Mouse (Mus musculus) heart, adult 11 months (tissue): ENCODE data around the gene Adgrb3.

Experiments
- DNase-seq: peaks from one replicate; pipeline ENCODE4 v3.0.0; 2022

The Adgrb3 gene

DNA sequence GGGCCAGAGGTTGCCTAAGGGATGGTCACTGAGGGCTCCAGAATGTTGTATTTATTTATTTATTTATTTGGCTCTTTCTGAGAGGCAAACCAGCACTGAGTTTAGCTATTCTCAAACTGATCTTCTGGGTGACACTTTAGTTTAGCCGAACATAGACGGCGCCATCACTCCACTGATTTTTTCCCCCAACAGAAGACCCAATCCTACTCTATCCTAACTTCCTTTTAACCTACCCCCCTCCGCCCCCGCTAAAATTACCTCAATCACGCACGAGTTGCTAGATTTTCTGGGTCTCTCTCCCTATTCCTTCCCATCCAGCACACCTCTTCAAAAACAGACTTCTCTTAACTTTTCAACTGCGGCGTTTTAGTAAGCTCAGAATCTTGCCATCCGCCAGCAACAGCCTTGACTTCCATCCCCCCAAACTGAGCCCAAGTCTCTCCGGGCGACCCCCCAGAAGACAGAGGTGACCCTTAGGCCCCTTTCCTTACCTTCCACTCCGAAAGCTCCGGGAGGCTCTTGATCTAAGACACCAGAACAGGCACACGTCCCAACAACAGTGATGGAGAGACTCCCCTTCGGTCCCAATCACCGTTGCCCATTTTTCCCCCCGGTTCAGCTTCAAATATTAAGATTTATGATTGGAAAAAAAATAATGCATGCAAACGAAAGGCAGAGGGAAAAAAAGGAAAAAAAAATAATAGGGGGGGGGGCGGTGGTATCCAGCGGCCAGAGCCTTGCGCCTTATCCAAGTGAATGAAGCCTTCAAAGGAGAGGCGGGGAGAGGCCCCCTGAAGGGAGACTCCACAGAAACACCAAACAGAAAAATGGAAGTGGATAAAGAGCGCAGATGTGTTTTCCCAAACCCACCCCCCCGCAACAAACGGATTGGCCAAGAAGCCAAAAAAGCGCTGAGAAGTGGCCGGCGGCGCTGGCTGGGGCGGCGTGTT, at the start of gene Adgrb3:
Gene Adgrb3 (minus strand): TSS at position 737 of the 950 bp plus-strand sequence.
- DNase-seq = no peak

DNA sequence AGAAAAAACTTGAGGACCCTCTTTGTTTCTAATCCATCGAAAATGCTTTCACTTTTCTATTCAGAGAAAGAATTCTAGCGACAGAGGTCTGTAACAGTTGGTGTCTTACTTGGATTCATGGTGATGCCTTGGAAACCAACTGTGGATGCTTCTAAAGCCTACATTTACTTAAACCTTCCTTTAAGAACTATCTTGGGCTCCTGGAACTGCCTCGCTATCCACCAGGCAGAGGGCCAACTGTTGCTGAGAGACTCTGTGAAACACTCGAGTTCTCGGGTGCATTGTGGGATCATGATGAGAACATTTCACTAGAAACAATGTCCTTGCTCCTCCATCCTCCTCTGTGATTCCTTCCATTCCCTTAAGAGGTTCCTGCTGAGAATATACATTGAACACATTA, 48.0 kb upstream of the Adgrb3 start:
- DNase-seq = no peak

DNA sequence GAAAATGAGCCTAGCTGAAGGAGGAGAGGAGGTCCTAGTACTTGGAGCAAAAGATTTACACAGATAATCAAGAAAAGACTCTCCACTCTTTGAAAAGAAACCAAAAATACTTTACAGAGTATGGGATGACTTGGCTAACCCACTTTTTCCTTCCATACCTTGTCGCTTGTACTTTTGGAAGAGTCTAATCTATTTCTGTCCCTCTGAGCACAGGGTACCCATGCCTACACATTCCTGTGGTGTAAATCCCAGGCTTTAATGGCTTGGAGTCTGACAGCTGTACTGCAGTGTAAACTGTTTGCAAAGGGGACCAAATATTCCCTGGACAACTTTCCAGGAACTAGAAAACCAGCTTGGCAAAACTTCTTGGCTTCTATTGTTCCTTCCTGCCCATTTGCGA, 28.0 kb upstream of the Adgrb3 start:
- no peak for DNase-seq

DNA sequence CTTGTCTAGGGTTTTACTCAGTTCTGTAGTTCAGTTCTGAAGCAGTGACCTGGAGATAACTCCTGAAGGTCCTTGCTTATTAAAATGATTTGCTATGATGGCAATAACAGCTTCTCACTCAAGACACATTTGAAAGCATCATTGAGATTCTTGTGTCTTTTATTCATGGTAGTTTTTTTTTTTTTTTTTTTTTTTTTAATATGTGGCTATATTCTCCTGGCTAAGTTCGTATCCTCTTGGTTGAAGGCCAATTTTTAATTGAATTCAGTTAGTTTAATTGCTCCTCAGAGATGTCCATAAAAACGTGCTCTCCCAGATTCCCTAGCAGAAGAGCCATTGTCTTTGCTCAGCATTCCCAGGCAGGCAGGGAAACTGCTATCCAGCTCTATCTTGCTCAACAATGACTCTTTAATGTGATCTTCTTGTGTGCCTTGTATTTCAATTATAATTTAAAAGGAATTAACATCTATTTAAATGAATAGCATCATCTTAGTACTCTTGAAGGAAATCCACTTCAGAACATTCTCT, 25.0 kb upstream of the Adgrb3 start:
- no peak for DNase-seq

DNA sequence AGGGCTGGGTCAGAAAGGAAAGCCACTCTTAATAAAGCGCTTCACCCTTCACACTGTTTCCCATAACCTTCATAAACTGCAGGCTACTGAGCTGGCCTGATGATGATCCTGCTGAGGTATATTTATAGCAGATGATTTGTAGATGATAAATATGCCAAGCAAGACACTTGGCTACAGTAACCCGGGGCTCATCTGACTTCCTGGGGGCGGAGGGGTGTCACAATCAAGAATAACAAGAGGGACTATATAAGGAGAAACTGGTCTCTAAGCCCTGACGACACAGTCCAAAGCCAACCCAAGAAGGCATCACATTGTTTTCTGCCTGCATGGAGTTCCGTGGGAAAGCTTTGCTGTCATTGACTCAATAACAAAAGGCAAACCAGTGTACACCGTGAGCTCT, 2.8 kb upstream of the Adgrb3 start:
- DNase-seq = no peak

DNA sequence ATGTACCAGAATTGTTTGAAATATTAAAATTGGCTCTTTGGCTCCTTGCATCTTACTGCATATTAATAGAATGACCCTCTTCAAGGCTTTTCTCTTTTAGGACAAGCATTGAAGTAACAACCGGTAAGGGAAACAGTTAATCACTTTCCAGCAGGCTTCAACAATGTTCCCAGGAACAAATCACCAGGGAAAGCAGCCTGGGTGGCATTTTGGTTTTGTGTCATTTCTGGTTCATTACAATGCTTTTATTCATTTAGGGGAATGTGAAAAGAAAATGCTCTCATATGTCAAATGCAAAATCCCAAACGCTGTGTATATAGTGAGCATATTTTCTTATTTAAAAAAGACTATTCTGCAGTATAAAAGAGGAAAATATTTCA, 2.0 kb upstream of the Adgrb3 start:
- no peak for DNase-seq

DNA sequence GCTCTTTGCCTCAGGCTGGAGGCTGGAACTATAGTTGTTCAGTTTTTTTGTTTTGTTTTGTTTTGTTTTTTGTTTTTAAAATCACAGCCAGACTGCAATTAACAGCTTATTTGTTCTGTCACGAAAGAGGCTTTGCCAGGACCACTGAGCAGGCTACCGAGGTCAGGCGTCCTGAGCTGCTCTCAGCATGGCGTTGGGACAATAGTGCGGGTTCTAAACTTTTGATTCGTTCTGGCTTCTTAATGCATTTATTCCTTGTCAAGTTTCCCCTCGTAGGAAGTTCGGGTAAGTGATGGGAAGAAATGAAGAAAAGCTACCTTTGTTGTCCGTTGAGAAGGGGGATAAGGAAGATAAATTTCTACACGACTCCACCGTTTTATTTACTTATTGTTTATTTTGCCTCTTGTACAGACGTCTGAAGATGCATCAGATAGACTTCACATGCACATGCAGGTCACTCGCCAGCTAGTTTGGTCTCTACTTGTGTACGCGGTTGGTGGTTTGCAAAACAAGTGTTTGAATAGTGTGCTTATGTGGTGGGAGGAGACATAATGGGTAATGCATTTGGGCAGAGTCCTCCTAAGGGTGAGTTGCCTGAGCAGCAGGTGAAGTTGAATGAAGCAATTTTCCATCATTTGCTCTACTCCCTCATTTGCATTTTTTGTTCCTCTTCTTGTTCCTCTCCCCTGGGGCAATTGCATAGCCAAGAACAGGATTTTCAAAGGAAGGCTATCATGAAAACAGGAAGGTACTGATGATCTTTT, 1.4 kb upstream of the Adgrb3 start:
- DNase-seq = no peak

DNA sequence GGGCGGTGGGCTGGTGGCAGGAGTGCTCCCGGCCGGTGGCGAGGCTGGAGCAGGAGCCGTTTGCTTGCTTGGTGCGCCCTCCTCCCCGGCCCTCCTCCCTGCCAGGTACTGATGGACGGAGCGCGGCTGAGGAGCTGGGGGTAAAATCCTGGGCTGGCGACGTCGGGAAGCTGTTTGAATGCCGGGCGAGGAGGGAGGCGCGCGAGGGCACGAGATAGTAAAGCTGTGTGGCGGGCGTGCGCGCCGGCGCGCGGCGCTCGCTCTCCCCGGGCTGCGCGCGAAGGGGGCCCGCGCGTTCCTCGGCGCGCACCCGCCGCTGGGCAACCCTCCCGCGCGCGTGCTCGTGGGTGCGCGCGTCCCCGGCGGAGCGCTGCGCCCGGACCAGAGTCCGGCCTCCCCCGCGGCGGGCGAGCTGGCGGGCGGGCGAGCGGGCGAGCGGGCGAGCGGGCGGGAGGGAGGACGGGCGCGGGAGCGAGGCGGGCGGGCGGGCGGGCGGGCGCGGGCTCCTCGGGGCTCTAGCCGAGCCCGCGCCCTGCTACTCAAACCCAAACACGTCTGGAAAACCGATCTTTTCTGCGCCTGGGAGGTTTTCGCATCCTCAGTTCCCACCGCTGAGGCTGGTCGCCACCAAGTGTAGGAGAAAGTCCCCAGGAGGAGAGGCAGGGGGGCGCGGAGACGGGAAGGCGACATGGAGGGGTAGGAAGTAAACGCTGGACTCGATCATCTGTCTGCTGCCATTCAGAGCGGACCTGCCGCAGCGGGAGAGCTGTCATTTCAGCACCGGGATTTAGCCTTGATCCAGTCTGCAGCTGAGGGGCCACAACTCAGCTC, 629 bp upstream of the Adgrb3 start:
- DNase-seq = no peak

DNA sequence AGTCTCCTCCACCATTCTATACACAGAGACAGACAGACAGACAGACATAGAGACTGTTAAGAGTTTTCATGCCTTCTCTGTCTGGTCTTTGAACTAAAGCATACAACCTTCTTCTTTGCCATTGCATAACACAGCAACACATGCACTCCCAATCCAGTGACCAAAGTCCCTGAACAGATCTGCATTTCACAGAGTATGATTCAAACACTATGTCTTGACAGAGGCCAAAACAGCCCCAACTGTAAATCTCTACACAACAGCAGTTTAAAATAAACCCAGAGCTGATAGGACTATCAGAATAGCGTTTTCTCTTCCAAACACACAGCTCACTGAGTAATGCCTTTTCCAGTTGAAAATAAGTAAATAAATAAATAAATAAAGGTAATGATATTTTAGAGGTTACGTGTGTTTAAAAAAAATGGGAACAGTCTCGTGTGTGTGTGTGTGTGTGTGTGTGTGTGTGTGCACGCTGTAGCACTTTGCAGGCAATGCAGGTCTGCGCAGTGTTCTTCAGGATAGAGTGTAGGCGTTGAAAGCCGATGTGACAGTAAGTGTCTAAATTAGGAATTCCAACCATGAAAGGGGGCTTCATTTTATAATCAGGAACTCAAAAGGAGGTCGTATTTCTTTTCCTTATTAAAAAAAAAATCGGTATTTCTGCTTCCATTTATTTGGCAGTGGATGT, 1.3 kb downstream of the Adgrb3 start:
- DNase-seq = no peak

DNA sequence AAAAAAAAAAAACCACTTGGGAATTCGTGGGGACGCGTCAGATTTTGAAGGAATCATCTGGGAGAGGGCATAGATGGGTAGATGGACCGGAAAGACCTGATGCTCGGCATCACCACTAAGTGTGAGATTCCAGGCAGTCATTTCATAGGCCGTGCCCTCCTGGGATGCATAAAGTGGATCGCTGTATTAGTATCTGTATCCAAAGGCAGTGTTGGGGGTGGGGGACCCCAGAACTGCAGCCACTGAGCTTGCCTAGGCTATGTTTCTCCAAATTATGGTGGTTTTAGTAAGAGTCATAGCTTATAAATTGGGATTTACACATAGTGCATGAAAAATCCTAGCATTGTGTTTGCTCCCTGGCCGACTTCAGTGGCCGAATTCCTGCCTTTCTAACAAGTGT, 2.1 kb downstream of the Adgrb3 start:
- DNase-seq = no peak

DNA sequence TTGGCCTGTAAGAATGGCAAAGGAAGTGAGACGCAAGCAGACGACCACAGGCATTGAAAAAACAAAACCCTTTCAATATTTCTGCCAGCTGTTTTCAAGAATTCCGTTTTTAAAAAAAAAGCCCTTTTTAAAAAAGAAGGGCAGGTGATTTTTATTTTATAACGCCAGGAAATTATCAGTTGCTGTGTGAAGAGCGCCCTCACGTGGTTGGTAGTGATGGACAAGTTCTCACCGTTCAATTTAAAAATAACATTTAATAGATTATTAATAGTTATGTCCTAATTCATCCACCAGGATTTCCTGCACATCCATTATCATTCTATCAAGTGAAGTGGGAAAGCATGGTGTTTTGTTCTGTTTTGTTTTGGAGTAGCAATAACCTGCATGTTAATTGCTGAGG, 2.7 kb downstream of the Adgrb3 start:
- DNase-seq = no peak

DNA sequence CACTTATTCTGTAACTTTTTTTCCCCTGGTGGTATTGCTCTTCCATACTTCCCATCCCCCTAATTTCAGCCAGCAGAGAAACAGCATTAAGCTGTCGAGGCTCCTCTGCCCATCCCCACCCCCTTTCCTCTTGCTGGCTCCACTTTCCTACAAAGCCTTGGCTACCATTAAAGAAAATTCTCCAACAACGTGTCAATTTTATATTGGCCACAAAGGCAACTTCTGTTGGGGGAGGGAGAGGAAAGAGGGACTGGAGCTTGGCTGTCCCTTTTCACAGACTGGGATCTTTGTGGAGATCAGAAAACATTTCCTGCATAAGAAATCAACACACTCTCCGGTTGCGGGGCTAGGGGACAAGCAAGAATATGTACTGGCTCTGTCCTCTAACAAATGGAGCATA, 4.9 kb downstream of the Adgrb3 start:
- DNase-seq = no peak

DNA sequence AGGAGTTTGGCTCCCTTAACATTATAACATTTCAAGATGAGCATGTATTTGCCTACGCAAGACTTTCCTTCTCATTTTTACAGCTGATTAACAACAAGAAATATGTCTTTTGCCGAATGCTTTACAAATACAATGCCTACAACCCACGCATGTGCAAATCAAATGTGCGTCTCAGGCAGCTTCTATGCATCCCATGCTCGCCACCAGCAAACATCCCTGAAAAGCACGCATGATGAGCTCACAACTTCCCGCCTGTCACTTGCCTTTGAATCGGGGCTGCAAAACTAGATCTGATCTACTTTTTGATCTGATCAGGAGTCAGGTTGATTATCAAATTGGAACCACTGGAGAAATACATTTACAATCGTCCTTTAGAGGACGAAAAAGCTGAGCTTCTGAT, 5.5 kb downstream of the Adgrb3 start:
- DNase-seq = no peak

DNA sequence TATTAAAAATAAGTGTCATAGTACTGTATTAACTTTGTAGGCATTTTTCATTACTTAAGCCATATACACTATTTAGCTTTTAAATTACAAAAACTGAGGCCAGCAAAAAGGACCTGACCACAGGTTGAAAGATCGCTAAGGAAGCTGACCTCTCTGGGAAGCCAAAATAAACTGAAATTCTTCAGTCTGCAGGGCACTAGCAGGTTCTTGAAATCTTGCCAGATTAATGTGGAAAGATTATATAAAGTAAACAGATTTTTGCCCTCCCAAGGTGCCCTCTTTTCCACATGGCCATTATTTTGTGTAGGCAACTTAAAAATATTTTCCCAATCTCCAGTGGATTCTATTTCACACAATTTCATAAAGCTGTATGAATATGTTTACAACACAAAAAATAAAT, 14.0 kb downstream of the Adgrb3 start:
- DNase-seq = no peak

DNA sequence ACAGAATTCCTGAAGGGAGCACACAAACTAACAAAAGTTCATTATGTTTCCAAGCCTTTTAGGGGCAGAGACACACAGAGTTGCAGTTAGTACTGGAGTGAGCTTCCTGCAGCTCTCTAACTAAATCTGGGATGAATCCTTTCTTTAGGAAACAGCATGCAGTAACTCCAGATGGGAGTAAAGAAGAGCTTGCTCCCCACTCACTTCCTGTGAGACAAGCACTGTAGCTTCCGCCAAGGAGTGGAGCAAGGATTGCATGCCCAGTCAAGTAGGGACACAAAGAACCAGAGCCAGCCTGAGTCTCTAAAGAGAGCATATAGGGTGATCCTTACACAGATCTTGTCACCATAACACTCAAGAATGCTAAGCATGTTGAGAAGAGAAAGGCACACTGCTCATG, 50.7 kb downstream of the Adgrb3 start:
- DNase-seq = no peak

DNA sequence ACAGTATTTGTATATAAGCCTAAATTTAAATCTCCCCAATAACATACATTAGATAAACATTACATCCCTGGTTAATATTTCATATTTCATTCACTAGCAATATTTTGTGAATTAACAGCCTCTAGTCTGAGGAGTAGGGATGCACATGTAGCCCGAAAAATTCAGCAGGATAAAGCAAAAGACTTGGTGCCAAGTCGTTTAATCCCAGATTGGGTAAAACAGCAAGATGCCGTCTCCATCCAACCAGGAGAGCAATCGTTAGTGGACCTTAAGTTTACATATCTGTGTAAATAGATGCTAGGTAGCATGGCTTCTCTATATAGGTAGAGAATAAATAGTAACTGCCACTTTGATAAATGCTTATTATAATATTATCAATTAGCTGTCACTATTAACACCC, 52.0 kb downstream of the Adgrb3 start:
- no peak for DNase-seq

DNA sequence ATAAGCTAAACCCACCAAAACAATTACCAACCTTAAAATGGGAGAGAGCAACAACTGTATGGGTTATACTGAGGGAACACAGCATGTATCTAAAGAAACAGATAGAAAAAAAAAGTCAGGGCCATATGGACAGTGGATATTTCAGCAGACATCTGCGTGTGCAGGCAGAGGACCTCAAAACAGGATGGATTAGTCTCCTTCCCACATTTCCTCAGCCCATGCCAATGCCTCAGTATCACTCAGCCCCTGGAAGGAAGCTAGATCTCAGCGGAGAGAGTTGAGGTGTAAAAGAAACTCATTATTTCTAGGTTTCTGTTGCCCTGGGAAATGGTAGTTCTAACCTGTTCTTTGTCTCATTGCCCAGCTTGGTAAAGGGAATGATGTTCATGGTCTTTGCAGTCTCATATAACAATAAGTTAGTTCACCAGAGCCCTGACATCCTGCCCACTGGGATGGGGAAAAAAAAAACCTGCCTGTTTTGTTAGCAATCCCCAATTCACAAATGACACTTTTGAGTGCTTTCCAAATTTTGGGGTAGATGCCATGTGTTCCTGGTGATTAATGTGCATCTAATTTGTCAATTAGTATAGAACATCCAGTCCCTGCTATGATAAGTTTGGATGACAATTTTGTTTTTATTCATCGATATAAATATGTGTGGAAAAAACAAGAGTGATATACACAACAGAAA, 53.9 kb downstream of the Adgrb3 start:
- no peak for DNase-seq

DNA sequence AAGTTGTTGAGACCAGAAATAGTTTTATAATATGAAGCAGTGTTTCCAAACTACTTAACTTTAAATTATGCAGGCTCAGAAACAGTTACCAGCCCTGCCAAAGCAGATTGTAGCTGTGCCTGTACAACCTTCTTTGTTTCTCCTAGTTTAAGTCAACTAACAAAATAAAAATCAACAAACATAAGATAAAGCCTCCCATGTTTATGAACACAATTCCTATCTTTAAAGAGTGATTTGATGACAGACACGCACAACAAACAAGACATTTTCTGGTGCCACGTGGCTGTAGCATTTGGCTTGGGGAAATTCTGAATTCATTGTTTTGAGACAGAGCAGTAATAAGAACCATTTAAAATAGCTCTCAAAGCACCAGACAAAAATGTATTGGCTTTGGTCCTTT, 60.5 kb downstream of the Adgrb3 start:
- DNase-seq = no peak

DNA sequence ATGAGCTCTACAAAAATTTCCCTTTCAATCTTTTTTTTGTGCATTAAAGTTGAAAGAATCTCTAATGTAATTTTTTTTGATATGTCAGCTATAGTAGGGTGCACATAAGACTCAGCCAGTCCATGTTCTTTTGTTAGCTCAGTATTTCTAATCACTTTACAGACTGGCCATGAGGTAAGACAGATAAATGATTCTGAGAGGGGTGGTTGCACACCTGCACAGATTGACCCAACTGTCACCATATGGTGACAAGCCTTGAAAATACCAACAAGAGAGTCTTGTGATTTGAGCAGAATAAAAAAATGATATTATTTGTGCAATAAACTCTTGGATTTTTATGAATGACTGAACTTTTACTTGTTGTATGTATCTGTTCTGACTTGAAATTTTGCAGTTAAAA, 74.2 kb downstream of the Adgrb3 start:
- DNase-seq = no peak

DNA sequence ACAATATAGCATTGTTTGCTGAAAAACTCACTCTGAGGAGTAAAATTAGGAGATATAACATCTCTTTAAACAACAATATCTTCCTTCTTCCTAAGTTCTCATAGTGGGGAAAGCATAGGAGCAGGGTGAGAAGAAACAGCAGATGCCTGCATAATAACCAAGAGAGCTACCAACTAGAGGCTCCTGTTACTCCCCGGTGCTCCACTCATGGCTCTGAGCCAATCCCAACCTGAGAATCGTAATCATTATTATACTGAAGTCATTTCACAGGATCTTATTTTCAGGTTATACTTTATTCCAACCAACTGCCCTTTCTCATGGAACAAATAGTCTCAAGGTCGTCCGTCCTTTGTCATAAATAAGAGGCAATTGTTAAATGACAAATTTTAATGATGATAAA, 75.0 kb downstream of the Adgrb3 start:
- no peak for DNase-seq

DNA sequence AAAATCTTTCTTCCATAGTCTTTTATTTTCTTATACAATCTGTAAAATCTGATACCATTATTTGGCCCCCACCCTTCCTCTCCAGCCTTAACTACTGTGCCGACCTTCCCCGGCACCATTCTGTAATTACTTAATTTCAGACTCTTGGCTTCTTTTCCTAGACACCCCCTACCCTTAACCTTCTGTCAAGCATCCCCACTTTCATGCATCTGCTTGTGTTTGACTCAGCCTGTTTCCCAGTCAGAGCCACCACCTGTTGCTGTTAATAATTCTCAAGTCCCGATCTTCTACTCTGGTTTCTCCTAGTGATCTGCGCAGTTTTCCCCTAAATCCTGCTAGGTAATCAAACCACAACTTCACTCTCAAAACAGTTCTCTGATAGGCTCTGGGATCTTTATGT, 83.9 kb downstream of the Adgrb3 start:
- no peak for DNase-seq

DNA sequence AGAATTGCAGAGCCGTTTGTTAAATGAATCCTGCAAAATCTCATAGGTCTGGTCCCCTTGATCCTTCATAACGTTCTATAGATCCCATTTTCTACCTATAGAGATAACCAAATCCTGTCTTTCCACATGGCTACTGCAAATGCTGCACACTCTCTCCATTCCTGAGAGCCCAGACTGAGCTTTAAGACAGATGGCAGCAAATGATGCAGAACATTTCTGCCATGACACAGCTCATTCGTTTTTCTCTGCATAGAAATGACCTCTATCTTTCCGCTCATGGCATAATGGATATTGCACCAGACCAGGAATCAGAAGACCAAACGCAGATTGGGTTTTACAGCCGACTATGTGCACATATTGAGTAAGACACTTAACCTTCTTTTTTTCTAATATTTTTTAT, 84.8 kb downstream of the Adgrb3 start:
- no peak for DNase-seq
